Mouse (Mus musculus) heart, postnatal 36 days (tissue): Measurements from ENCODE around the gene Tfpi. TPM values are rescaled to one million over a fixed set of nuclear protein-coding genes. Genes with fewer than 3 reads are reported as not detected.
"Not testable (repeated sequence)": the region's sequence is repeated elsewhere in the genome, so short reads cannot be mapped to it uniquely, and the experiment has no call there.

ENCODE experiments used
- DNase-seq, 2 experiments: peaks; one replicate each; pipeline ENCODE4 v3.0.0; 2021 to 2022
- intact Hi-C: fragments of 180-260 bp; cut with DNase I; formaldehyde crosslinking; loops from one replicate; pipeline ENCODE4 v1.15.1; 2025
- total RNA-seq, 2 experiments: library from RNA; stranded (reverse); gene quantifications; 2 replicates each; pipeline ENCODE4 v1.2.3; 2021

The Tfpi gene
- 10 to 100 TPM; 52.0 to 64.1 TPM for total RNA-seq

- peak in 1 of 2 experiments; percentile 40 for DNase-seq
- intact Hi-C loops, result no loop called here
Measured at GRCm38 (mm10) chr2:84476577-84476976, at the start of gene Tfpi. Gene Tfpi, minus strand, starts transcription at chr2:84476775.

DNA sequence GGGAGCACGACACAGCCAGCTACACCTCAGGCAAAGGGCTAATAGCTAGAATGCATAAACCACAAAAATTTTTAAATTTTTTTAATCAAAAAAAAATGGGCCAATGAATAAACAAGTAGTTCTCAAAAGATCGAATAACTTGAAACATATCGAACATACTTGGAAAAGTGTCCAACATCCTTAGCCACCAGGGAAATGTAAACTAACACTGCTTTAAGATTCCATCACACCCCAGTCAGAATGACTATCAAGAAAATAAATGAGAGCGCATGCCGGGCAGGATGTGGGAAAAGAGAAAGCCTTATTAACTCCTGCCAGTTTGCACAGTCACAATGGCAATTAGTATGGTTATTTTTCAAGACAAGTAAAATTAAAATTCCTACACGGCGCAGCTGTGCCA, 49.6 kb upstream of the Tfpi start:
- no peak for DNase-seq
- intact Hi-C loops, result no loop called here

DNA sequence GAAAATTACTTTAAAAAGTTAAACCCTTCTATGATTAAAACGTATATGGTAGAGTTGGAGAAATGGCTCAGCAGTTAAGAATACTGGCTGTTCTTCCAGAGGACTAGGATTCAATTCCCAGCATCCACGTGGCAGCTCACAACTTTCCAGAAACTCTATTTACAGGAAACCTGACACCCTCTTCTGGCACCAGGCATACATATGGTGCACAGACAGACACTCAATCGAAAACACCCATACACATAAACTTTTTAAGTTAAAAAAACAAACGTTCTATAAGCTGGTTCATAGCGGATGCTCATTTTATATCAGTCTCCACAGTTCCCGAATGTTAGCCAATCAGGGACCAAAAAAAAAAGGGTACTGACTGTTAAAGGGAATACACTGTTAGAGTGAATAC, 49.2 kb upstream of the Tfpi start:
- no peak for DNase-seq

DNA sequence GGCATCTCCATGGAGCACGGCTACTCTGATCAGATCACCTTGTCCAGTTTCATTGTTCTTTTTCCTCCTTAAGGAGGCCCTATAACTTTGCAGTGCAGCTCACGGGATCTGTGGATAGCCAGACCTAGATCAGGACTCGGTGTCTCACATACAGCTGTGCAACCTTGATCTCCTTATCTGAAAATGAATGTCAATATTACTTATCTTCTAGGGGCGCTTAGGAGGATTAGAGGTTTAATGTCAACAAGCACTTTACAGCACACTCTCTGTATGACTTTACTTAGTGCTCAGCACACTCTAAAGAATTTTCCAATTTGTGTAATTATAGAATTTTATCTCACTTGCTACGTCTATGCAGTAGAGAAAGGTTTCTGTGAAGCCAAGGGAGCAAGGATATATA, 48.5 kb upstream of the Tfpi start:
- no peak for DNase-seq
- intact Hi-C loops, result no loop called here

More for the DNA sequence above, 49.2 kb upstream of the Tfpi start:
- intact Hi-C loops, result no loop called here

- no peak for DNase-seq
- intact Hi-C loops, result loop anchor here (5.0 kb wide), 1 partner anchor 68 kb away; no protein-coding TSS in a partner anchor
Measured at GRCm38 (mm10) chr2:84523994-84524393, 47.4 kb upstream of the Tfpi start.

DNA sequence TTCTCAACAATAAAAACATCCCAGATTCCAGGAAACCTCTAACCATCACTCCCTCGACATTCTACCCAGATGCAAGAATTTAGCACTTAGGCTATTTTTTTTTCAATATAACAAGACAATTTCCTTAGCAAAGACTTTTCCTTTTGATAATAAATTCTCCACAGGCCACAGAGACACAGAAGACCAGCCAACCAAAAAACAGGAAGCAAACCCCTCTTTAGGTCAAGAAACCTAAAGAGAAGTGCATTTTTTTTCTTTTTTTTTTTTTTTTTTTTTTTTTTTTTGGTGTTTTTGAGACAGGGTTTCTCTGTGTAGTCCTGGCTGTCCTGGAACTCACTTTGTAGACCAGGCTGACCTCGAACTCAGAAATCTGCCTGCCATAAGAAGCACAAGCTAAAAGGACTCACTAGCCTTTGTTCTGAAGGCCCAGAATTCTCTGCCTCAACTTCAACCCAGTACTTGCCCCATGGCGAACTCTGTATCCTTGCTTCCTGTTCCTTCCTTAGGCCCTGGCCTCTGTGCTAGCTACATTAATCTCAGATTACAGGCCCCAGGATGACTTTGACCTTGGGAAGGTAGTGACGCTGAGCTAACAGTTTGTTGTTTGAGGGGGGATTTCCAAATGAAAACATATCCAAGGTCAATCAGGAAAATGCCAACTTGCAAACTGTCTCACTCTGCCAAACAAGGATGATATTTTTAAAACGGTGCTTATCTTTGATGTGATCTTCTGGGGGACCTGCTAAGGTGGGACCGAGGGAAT, 46.7 kb upstream of the Tfpi start:
- DNase-seq, result no peak
- intact Hi-C loops, result loop anchor here (5.0 kb wide), 1 partner anchor 69 kb away; no protein-coding TSS in a partner anchor

DNA sequence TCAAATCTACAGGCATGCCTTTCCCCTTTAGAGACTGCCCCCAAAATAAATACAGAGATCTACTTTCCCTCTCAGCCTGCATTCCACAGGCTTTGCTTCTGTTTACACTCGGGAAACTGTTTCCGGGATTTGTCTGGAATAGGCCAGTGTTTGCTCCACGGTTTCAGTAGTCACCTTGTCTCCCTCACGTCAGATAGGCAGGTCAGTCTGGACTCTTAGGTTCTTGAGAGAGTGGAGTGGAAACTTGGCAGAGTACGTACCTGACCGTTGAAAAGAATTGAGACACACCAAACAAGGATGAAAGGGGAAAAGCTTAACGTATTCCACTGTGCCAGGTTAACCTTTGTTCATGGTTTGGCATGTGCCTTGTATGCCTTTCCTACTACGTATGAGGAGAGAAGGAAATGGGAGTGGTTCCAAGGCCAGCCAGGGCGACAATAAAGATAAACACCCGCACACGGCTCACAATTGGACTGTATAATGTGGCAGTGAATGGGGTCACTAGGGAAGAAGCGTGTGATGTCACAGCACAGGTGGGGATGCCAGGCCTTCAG, 43.0 kb upstream of the Tfpi start:
- DNase-seq, result peak; percentile 19 to 23
- intact Hi-C loops, result loop anchor here (5.0 kb wide), 1 partner anchor 73 kb away; no protein-coding TSS in a partner anchor

DNA sequence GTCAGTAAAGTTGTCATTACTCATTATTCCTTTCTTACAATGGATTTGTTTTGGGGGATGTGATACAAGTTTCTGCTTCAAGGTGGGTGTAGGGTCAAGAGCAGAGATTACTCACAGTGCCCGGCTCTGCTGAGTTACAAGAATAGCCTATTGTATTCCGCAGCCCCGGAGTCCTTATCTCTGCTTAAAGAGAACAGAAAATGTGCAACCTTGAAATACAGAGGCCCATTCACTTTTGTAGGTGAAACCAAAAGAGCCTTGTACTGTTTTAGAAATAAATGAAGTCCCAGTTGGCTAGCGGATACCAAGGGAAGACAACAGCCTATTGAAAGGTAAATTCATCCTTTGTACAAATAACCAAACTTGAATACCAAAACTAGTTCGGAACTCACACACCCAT, 42.2 kb upstream of the Tfpi start:
- no peak for DNase-seq
- intact Hi-C loops, result no loop called here

- DNase-seq, result no peak
- intact Hi-C loops, result no loop called here
Measured at GRCm38 (mm10) chr2:84513281-84513680, 36.7 kb upstream of the Tfpi start.

DNA sequence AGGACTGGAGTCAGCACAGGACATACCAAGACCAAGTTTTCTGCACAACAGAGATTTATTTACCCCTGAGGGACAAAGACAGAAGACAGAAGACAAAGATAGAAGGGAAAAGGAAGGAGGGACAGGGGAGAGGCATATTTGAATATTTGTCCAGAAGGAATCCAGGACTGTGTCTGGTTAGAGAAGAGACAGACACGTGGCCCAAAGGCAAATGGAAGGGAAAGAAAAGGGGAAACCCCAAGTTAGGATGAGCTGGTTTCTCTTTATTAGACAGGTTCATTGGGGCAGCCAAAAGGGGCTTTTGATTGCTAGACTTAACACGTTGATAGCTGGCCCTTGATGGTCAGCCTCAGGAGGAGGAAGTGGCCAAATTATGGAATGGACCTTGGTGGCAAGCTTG, 34.9 kb upstream of the Tfpi start:
- DNase-seq, result no peak
- intact Hi-C loops, result no loop called here

DNA sequence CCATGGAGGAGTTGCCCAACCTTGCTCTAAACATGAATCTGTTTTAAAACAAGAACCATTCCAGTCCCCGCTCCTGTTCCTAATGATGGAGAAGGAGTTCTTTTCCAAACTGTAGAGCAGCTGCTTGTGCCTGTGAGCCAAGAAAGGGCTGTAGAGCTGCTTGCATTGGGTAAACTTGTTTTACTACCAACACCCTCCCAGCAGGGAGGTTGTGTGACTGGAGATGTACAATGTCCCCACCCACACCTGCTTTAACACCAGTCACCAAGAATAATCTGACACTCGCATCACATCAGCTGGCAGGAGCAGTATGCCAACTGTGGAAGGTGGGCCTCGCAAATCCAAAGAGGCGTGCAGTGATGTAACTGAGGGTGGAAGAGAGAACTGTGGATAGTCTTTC, 34.5 kb upstream of the Tfpi start:
- intact Hi-C loops, result no loop called here
- DNase-seq, result no peak

- intact Hi-C loops, result not testable (repeated sequence)
Measured at GRCm38 (mm10) chr2:84504954-84505394, 28.4 kb upstream of the Tfpi start.

DNA sequence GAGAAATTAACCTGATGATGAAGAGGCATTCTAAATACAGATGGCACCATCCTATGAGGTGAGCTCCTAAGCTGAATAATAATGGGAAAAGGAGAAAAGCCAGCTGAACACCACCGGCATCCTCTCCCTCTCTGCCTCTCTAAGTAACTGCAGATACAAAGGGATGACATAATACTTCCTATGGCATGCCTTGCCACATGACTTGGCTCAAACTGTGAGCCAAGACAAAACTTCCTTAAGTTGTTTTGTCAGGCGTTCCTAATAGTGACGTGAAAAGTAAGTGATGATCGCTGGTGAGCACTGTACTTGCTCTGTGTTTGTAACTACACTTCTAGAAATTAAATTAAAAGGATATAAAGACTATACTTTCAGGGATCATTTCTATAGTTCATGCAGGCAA, 27.7 kb upstream of the Tfpi start:
- no peak for DNase-seq
- intact Hi-C loops, result no loop called here

More at GRCm38 (mm10) chr2:84504954-84505394, 28.4 kb upstream of the Tfpi start:
- peak in 1 of 2 experiments; percentile 21 for DNase-seq

- DNase-seq, result no peak
- intact Hi-C loops, result no loop called here
Measured at GRCm38 (mm10) chr2:84498921-84499320, 22.3 kb upstream of the Tfpi start.

DNA sequence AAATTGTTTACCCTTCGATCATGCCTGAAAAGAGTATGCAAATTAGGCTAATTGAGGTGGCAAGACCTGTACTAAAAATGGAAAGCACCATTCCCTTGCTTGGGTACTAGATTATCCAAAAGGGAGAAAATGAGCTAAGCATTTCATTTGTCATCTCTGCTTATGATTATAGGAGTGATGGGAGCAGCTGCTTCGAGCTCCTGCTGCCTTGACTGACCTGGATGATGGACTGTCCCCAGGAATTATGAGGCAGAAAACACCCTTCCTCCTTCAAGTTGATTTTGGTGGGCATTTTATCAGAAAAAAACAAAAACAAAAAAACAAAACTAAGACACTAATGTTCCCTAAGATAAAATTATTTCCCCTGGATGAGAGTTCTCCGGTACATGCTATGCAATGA, 18.5 kb upstream of the Tfpi start:
- intact Hi-C loops, result no loop called here
- DNase-seq, result no peak

GRCm38 (mm10) chr2:84493626-84494025, 17.1 kb upstream of the Tfpi start:
- DNase-seq, result no peak
- intact Hi-C loops, result no loop called here

DNA sequence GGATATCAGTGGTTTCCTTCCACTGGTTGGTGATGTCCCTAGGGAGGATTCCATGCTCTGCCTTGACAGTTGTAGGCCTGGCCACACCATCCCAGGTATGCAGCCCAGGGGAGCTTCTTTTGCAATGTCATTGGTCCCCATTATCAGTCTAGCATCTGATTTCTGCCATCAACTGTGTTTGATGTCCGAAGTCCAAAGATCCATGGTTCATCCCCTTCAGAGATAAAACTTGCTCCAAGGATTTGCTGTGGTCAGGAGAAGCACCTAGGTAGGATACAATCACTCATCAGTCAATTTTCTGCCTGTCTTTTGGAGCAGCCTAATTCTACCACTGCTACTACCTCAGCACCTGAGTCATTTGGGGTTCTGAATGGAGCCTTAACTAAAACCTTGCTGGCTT, 15.1 kb upstream of the Tfpi start:
- intact Hi-C loops, result no loop called here
- DNase-seq, result no peak

DNA sequence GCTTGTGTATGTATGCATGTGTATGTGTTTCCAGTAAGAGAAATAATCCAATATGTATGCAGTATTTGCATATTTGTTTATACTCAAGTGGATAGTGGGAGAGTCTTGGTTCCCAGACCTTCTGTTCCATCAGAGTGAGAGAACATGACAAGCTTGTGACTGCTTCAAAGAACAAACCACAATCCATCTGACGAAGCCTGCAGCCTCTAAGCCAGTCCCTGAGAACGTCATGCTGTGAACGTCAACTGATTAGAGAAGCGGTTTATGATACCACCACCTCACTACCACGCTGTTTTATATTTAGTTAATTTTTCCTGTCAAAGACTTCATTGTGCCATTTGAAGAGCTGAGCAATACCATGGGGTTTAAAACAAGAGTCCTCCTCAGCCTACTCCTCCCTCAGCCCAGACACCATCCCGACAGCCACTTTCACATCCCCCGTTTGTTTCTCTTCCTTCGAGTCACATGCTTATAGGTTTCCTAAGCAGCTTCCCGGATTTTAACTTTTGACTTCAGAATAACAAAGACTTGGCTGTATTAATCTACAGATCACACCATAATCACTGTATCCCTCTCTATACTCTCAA, 11.2 kb upstream of the Tfpi start:
- no peak for DNase-seq
- intact Hi-C loops, result loop anchor here (10.0 kb wide), 1 partner anchor 177 kb away; no protein-coding TSS in a partner anchor

GRCm38 (mm10) chr2:84481863-84482262, 5.3 kb upstream of the Tfpi start:
- peak; percentile 34 to 37 for DNase-seq
- intact Hi-C loops, result loop anchor here (10.0 kb wide), 1 partner anchor 183 kb away; no protein-coding TSS in a partner anchor

- peak; percentile 36 to 60 for DNase-seq
Measured at GRCm38 (mm10) chr2:84479036-84479435, 2.5 kb upstream of the Tfpi start.

GRCm38 (mm10) chr2:84477759-84478158, 1.2 kb upstream of the Tfpi start:
- DNase-seq, result no peak
- intact Hi-C loops, result no loop called here

More at GRCm38 (mm10) chr2:84479036-84479435, 2.5 kb upstream of the Tfpi start:
- intact Hi-C loops, result loop anchor here (1.0 kb wide), 1 partner anchor 24 kb away; no protein-coding TSS in a partner anchor
